Mouse (Mus musculus) midbrain, embryonic 12.5 days (tissue): Measurements from ENCODE around the gene Fgfr2. TPM values are rescaled to one million over a fixed set of nuclear protein-coding genes. Genes with fewer than 3 reads are reported as not detected.

Experiments
- ATAC-seq: fragments of 200-750 bp; cut with Nextera tagmentation; 2 replicates; pipeline ENCODE4 v1.8.0; 2017; ENCODE audit warnings: low read depth, moderate TSS enrichment, moderate library complexity; ENCODE audit not compliant: low FRiP score
- H3K27ac ChIP-seq: fragments of 300-500 bp; sonication (generic); replicated peaks from 2 replicates; pipeline ENCODE4 v1.5.1; 2016; ENCODE audit warnings: mild to moderate bottlenecking
- H3K27me3 ChIP-seq: fragments of 300-500 bp; sonication (generic); 2 replicates; pipeline ENCODE4 v1.6.1; 2016; ENCODE audit warnings: mild to moderate bottlenecking
- H3K36me3 ChIP-seq: fragments of 300-500 bp; sonication (generic); 2 replicates; pipeline ENCODE4 v1.6.1; 2016
- H3K4me1 ChIP-seq: fragments of 300-500 bp; sonication (generic); 2 replicates; pipeline ENCODE4 v1.6.1; 2016
- H3K4me2 ChIP-seq: fragments of 300-500 bp; sonication (generic); replicated peaks from 2 replicates; pipeline ENCODE4 v1.6.1; 2016; ENCODE audit warnings: mild to moderate bottlenecking, moderate library complexity
- H3K4me3 ChIP-seq: fragments of 300-500 bp; sonication (generic); 2 replicates; pipeline ENCODE4 v1.5.1; 2016; ENCODE audit warnings: mild to moderate bottlenecking
- H3K9ac ChIP-seq: fragments of 300-500 bp; sonication (generic); replicated peaks from 2 replicates; pipeline ENCODE4 v1.6.1; 2016; ENCODE audit warnings: mild to moderate bottlenecking, moderate library complexity
- H3K9me3 ChIP-seq: fragments of 300-500 bp; sonication (generic); 2 replicates; pipeline ENCODE4 v1.6.1; 2016; ENCODE audit warnings: mild to moderate bottlenecking
- WGBS: fragments of 180-500 bp; shearing (Covaris S2); methylation state at CpG from one replicate; pipeline ENCODE4 v1.1.7; 2016; 5-methylcytosine and 5-hydroxymethylcytosine counted together
- polyA plus RNA-seq: library from polyadenylated mRNA; unstranded; fragments of >200 nt; fragmentation: Nextera tagmentation; extraction: Ambion mirVana; gene quantifications from 2 replicates; pipeline ENCODE4 v1.2.1, GENCODE M21; 2016

The Fgfr2 gene
- polyA plus RNA-seq, 1 experiment from 2014 or later: 96.5 TPM

DNA sequence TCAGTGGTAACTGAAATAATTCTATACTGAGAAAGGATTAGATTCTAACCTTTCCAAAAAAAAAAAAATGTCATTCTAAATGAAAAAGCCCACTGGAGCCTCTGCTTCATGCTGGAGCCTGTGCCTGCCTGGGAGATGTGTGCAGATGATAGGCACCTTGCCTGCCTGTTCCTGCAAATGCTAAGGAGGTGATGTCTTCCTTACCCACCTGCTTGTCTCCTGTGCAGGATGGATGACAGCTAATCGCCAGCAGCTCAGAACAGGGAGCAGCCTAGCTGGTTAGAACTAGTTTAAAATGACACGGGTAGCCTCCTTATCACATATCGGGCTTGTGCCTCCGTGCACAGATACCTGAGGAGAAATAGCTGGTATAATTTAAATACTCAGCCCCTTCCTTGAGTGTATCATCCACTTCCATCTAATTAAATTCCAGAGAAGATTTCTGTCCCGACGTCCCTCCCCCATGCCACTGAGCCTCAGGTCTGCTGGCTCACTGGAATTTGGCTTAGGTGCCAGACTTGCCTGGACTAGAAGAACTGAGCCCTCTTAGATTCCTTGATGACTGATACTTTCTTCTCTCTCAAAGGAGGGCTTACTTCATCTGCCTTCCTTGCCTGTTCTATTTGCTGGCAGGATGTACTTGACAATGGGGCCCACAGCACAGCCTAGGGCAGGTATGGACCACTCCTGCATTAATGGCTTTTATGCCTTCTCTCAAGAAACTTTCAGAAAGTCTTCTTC is 2782.6 kb downstream of the Fgfr2 start:
- Histone ChIP-seq H3K4me3 (no peak overlapping the region), H3K4me2 (no peak overlapping the region), H3K4me1 (peaks cover 2% of the 10 kb centered on the region), H3K9me3 (no peaks in the 10 kb centered on the region), H3K9ac (no peak overlapping the region), H3K27me3 (peaks cover 6% of the 10 kb centered on the region; the same call in 1 of the 2 replicates), H3K36me3 (no peaks in the 10 kb centered on the region), H3K27ac (no peak overlapping the region)
- WGBS: 73% methylated on average over 6 of the region's 6 CpGs
- ATAC-seq: no peak

DNA sequence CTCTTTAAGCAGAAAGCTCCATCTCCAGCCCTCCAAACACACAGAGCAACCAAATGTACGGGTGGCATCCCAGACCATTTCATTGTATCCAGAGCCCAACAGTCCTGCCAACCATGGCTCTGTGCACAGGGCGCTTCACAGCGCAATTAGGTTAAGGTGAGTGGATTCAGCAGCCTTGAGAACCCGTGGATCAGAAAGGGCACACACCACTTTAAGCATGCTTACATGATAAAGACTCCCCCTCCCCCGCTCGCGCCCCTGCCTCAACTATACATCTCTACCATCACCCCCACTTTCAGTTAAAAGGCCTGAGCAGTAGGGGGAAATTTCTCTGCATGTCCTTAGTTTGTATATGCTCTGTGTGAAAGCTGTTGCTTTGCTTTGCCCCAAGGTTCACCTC is 2785.5 kb downstream of the Fgfr2 start:
- Histone ChIP-seq H3K27me3 (peaks cover 11% of the 10 kb centered on the region), H3K4me1 (peaks cover 6% of the 10 kb centered on the region), H3K9me3 (no peaks in the 10 kb centered on the region), H3K9ac (no peak overlapping the region), H3K27ac (no peak overlapping the region), H3K36me3 (no peaks in the 10 kb centered on the region), H3K4me2 (no peak overlapping the region), H3K4me3 (no peak overlapping the region)
- 89% methylated on average over 7 of the region's 7 CpGs for WGBS
- no peak for ATAC-seq

DNA sequence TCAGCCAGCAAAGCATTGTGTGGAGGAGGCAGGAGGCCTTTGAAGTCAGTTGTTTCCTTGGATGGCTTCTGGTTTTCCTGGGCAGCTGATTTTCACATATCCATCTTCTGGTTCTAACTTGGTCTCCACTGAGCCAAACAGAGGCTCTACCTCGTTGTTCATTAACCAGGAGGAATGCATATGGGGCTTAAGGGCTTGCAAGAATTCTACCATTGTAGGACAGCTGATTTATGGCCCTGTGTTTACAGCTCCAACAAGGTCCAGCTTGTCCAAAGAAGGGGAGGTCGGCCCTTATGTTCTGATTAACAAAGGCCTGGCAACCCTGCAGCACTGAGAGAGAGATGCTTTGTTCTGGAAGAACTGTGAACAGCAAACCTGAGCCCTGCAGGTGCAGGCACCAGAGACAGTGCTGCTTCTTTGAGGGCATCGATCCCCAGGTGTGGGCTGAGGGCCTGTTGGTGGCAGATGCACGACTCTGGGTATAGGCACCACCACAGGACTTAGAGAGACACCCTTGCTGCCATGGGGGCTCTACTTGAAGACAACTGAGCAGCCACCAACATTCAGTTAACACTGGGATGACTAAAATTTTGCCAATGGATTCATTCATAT is 2787.6 kb downstream of the Fgfr2 start:
- Histone ChIP-seq H3K36me3 (no peaks in the 10 kb centered on the region), H3K27me3 (peaks cover 7% of the 10 kb centered on the region), H3K4me1 (peaks cover 6% of the 10 kb centered on the region; the same call in 1 of the 2 replicates), H3K27ac (no peak overlapping the region), H3K4me3 (no peak overlapping the region), H3K9me3 (no peaks in the 10 kb centered on the region), H3K4me2 (no peak overlapping the region), H3K9ac (no peak overlapping the region)
- 58% methylated on average over 4 of the region's 4 CpGs for WGBS
- no peak for ATAC-seq

DNA sequence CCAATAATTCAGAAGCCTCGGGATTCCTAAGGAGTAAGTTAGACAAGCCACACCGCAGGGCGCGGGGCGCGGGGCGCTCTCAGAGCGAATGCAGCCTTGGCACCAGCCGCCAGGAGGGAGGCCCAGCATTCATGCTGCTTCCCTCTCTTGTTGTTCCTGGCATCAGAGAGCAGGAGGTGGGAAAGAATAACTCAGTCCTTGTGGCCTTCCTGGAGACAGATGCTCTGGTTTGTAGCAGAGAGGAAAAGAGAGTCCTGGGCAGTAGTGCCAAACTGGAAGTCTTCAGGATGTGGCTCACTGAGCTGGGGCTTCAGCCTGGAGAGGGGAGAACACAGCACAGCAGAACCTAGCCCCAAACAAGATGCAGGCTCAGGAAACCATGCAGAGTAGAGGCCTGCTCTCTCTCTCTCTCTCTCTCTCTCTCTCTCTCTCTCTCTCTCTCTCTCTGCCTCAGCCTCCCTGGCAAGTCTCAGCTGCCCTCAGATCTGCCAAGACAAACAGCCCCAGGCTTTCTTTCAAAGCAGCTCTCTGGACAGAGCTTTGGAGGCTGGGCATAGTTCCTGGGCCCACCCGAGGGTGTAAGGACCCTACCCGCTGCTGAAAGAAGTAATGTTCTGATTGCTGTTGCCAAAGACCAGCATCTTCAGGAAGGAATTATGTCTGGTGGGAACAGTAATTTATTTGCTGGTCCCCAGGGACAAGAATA is 2790.5 kb downstream of the Fgfr2 start:
- no peaks in the 10 kb centered on the region for H3K36me3 ChIP-seq
- 89% methylated on average over 11 of the region's 11 CpGs for WGBS
- H3K4me3 ChIP-seq: no peak overlapping the region
- H3K4me1 ChIP-seq: peaks cover 17% of the 10 kb centered on the region
- no peak for ATAC-seq
- no peaks in the 10 kb centered on the region for H3K9me3 ChIP-seq
- peaks cover 28% of the 10 kb centered on the region for H3K27me3 ChIP-seq
- H3K9ac ChIP-seq: no peak overlapping the region
- H3K4me2 ChIP-seq: no peak overlapping the region
- H3K27ac ChIP-seq: no peak overlapping the region

DNA sequence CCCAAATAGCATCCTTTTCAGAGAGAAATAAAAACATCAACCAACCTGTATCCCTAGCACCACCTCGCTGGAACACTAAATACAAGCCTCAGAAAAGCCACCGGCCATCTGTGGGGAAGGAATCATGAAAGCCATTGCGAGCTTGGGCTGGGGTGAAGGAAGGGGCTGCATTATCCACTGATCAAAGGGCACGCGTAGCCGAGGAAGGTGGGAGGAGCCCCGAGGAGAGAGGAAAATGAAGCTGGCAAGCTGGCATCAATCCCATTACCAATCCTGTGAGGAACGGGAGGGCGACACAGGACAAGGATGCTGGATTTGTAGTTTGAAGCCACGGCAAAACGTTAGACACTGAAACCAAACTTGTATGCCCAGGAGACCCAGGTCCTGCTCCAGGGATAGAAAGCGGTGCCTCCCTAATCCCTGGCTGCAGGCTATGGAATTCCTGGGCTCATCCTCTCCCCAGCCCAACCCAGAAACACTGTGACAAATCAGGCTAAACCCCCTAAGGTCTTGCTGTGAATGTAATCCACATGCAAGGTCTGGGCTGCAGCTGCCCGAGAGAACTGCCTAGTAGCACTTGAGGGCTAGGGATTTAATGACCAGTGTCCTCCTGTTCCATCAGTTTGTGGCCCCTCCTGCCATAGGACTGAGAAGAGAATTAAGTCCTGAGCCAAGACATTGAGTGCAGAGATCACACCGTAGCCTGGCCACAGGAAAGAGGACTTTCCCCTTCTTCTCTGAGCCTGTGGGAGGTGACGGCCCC is 2795.4 kb downstream of the Fgfr2 start:
- Histone ChIP-seq H3K4me2 (peak overlapping the region; percentile 43), H3K36me3 (no peaks in the 10 kb centered on the region), H3K9ac (peak overlapping the region; percentile 31; the same call in 1 of the 2 replicates), H3K27me3 (peaks cover 55% of the 10 kb centered on the region), H3K4me3 (peak overlapping the region; percentile 17), H3K27ac (peak overlapping the region; percentile 25; the same call in 1 of the 2 replicates), H3K9me3 (no peaks in the 10 kb centered on the region), H3K4me1 (peaks cover 15% of the 10 kb centered on the region)
- peak; percentile 71 for ATAC-seq
- 5% methylated on average over 15 of the region's 15 CpGs for WGBS

DNA sequence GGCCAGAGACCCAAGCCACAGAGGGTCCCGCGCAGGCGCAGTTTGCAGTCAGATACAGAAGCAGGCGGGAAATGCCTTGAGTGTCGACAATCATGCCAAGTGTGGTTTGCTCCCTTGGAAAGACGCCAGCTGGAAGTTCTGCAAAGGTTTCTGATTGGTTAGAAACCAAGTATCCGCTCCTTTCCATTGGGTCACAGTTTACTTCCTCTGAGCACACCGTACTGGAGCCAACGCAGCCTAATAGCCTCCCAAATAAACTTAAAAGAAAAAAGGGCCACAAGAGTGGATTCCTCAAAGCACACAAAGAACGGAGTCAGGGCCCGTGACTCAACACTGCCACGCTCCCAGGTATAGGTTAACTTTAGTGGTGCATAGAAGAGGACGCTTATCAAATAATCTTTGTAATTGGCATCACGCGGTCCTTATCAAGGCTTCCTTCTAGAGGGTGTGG is 2797.1 kb downstream of the Fgfr2 start:
- H3K36me3 ChIP-seq: no peaks in the 10 kb centered on the region
- H3K4me2 ChIP-seq: no peak overlapping the region
- H3K9me3 ChIP-seq: no peaks in the 10 kb centered on the region
- H3K4me3 ChIP-seq: no peak overlapping the region
- no peak for ATAC-seq
- H3K27me3 ChIP-seq: peaks cover 63% of the 10 kb centered on the region
- H3K9ac ChIP-seq: no peak overlapping the region
- no peak overlapping the region for H3K27ac ChIP-seq
- peaks cover 15% of the 10 kb centered on the region for H3K4me1 ChIP-seq
- WGBS: 89% methylated on average over 15 of the region's 15 CpGs

DNA sequence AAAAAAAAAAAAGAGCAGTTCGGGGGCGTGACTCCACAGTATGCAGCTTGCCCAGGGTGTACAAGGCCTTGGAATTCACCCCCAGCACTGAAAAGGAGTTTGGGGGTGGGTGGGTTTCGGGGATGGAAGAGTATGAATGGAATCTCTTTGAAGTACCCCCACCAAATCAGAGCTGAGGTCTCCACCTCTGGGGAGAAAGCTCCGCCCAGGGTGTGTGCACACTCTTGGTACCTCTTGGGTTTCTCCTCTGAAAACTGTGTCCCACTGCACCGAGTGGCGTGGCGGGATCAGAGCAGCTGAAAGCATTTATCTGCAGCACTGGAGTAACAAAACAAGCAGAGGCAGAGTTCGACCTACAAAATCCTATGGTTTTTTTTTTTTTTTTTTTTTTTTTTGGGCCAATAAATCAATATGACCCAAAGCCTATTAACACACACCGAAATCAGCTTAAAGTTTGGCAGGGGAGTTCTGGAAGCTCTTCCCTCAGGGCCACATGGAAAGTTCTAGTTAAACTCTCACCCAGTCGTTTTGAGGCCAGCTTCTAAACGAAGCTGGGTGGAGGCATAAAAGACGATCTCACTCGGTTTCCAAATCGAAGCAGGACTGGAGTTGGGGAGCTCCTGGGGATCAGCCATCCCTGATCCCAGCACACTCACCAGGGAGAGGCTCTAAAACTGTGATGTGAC is 2798.3 kb downstream of the Fgfr2 start:
- H3K4me1 ChIP-seq: peaks cover 22% of the 10 kb centered on the region
- no peaks in the 10 kb centered on the region for H3K9me3 ChIP-seq
- no peak overlapping the region for H3K4me2 ChIP-seq
- no peaks in the 10 kb centered on the region for H3K36me3 ChIP-seq
- H3K9ac ChIP-seq: no peak overlapping the region
- no peak for ATAC-seq
- H3K4me3 ChIP-seq: no peak overlapping the region
- no peak overlapping the region for H3K27ac ChIP-seq
- WGBS: 62% methylated on average over 14 of the region's 14 CpGs
- peaks cover 64% of the 10 kb centered on the region for H3K27me3 ChIP-seq

DNA sequence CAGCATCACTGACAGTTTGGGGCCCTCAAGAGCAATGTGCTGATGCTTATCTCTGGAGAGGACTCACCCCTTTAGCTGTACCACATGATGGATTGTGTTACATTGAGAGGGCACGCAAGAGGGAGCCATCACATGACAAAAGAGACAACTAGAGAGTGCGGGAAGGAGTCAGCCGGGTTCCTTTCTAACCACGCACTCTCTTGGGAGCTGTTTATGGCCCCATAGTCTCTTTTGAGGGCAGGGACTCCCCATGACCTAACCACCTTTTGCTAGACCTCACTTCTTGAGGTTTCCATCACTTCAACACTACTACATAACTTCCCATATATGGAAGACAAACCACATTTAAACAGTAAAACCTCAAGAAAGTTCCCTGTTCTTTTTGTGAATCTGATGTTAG is 2799.4 kb downstream of the Fgfr2 start:
- peaks cover 26% of the 10 kb centered on the region for H3K4me1 ChIP-seq
- H3K27ac ChIP-seq: no peak overlapping the region
- no peak for ATAC-seq
- no peak overlapping the region for H3K9ac ChIP-seq
- WGBS: 90% methylated on average over 4 of the region's 4 CpGs
- H3K4me3 ChIP-seq: no peak overlapping the region
- H3K4me2 ChIP-seq: no peak overlapping the region
- no peaks in the 10 kb centered on the region for H3K9me3 ChIP-seq
- H3K27me3 ChIP-seq: peaks cover 57% of the 10 kb centered on the region
- no peaks in the 10 kb centered on the region for H3K36me3 ChIP-seq

DNA sequence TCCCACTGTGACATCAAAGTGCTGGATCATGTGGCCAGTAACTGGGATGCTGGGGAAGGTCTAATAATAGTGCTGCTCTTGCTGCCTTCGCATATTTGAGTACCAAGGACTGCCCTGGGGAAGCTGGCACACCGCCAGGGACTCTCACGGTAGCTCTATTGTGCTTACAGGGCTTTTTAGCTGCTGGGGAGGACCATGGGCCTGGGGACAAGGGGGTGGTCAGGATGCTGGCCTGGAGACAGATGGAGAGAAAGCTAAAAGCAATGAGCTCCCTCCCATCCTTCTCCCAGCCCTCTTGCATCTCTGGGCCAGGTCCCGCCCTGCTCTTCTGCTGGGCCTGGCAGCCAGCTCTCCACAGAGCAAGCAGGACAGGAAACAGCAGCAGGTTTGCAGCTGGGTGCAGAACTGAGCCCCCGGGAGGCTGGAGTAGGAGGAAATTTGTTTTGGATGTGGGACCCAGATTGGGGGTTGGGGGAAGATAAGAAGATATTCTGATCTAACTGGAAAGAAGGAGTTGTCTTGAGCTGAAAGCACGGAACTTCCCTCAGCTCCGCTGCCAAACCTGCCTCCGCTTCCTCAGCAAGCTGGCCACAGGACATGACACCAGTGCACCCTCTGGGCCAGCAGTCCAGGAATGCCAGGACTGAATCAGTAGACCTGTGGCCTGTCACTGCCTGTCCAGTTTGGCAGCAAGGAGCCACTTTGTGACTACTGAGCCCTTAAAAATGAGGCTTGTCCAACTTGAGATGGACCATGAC is 2803.2 kb downstream of the Fgfr2 start:
- Histone ChIP-seq H3K36me3 (no peaks in the 10 kb centered on the region), H3K4me3 (no peak overlapping the region), H3K27ac (peak overlapping the region; percentile 74), H3K9ac (no peak overlapping the region; the same call in 1 of the 2 replicates), H3K4me1 (peaks cover 10% of the 10 kb centered on the region), H3K27me3 (peaks cover 27% of the 10 kb centered on the region), H3K9me3 (no peaks in the 10 kb centered on the region), H3K4me2 (no peak overlapping the region)
- 44% methylated on average over 8 of the region's 8 CpGs for WGBS
- peak; percentile 84 for ATAC-seq

DNA sequence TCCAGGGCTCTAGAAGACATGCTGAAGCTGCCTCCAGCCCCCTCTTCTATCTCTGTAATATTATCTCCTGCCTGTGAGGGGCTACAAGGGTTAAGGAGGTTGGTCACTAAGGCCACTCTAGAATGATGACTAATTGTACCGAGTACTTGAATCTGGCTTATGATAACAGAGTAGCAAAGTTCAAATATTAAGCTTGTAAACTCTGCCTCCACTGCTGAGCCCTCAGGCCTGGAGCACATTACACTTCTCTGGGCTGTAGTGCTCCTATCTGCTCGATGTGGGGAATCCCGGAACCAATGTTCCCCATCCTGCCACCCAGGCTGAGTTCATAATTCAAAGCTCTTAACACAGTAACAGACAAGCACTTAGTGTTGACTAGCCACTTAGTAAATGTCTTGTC is 2806.9 kb downstream of the Fgfr2 start:
- Histone ChIP-seq H3K36me3 (no peaks in the 10 kb centered on the region), H3K27me3 (peaks cover 13% of the 10 kb centered on the region), H3K9ac (no peak overlapping the region), H3K4me2 (no peak overlapping the region), H3K27ac (no peak overlapping the region), H3K4me3 (no peak overlapping the region), H3K9me3 (no peaks in the 10 kb centered on the region), H3K4me1 (peaks cover 10% of the 10 kb centered on the region)
- 89% methylated on average over 3 of the region's 3 CpGs for WGBS
- no peak for ATAC-seq

DNA sequence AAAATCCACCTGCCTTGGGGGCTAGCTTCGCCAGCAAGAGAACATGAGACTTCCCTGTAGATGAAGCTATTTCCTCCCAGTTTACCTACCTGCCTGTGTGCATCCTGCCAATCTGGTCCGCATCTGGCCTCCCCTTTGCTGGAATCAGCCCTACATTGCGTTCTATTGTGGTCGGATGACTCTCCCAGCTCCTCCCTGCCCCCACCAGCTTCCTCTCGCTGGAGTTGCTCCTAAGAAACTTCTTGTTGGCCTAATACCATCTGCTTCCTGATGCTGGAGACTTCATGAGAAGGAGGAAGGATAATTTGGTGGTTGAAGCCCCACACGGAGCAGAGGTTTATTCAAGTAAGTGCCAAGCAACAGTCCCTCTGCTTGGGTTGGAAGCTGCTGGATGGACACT is 2807.9 kb downstream of the Fgfr2 start:
- WGBS: 88% methylated on average over 6 of the region's 6 CpGs

More for the DNA sequence above, 2807.9 kb downstream of the Fgfr2 start:
- Histone ChIP-seq H3K27me3 (0 out of 2 replicates have a peak, but pooled peaks cover 7% of the 10 kb centered on the region), H3K4me2 (no peak overlapping the region), H3K9ac (no peak overlapping the region), H3K4me1 (peaks cover 7% of the 10 kb centered on the region), H3K36me3 (no peaks in the 10 kb centered on the region), H3K27ac (no peak overlapping the region), H3K4me3 (no peak overlapping the region), H3K9me3 (no peaks in the 10 kb centered on the region)
- no peak for ATAC-seq
